Mouse (Mus musculus) stomach, embryonic 16.5 days (tissue): ENCODE measurements around the gene Ldb1. TPM values are rescaled to one million over a fixed set of nuclear protein-coding genes. Genes with fewer than 3 reads are reported as not detected.
A peak's percentile ranks its signal among the peaks of the same experiment; 100 is the strongest.

Experiments used
- ATAC-seq: fragments of 200-750 bp; cut with Nextera tagmentation; 2 replicates; pipeline ENCODE4 v1.8.0; 2017; ENCODE audit warnings: moderate number of reproducible peaks, moderate TSS enrichment; ENCODE audit not compliant: insufficient read depth, low FRiP score
- H3K27ac ChIP-seq: fragments of 300-500 bp; sonication (generic); 2 replicates; pipeline ENCODE4 v1.5.1; 2014; ENCODE audit warnings: low read length
- H3K27me3 ChIP-seq: fragments of 300-500 bp; sonication (generic); 2 replicates; pipeline ENCODE4 v1.6.1; 2014; ENCODE audit warnings: low read length, control low read depth, mixed read lengths; ENCODE audit not compliant: control insufficient read depth, insufficient read depth
- H3K36me3 ChIP-seq: fragments of 300-500 bp; sonication (generic); 2 replicates; pipeline ENCODE4 v1.6.1; 2014; ENCODE audit warnings: low read length; ENCODE audit not compliant: control insufficient read depth, insufficient read depth
- H3K4me1 ChIP-seq: fragments of 300-500 bp; sonication (generic); 2 replicates; pipeline ENCODE4 v1.6.1; 2014; ENCODE audit warnings: low read length, control low read depth, mixed read lengths; ENCODE audit not compliant: control insufficient read depth, insufficient read depth
- H3K4me2 ChIP-seq: fragments of 300-500 bp; sonication (generic); 2 replicates; pipeline ENCODE4 v1.6.1; 2014; ENCODE audit warnings: low read depth, low read length, mixed read lengths
- H3K4me3 ChIP-seq: fragments of 300-500 bp; sonication (generic); replicated peaks from 2 replicates; pipeline ENCODE4 v1.5.1; 2014; ENCODE audit warnings: mild to moderate bottlenecking, low read length
- H3K9ac ChIP-seq: fragments of 300-500 bp; sonication (generic); 2 replicates; pipeline ENCODE4 v1.6.1; 2014; ENCODE audit warnings: low read length
- H3K9me3 ChIP-seq: fragments of 300-500 bp; sonication (generic); replicated peaks from 2 replicates; pipeline ENCODE4 v1.6.1; 2016; ENCODE audit warnings: low read length, control low read depth; ENCODE audit not compliant: control insufficient read depth
- WGBS: fragments of 180-500 bp; shearing (Covaris S2); extraction: QIAGEN DNeasy Blood & Tissue Kit; methylation state at CpG from one replicate; pipeline ENCODE4 v1.1.7; 2014; 5-methylcytosine and 5-hydroxymethylcytosine counted together
- polyA plus RNA-seq: library from polyadenylated mRNA; unstranded; fragments of >200 nt; fragmentation: Nextera tagmentation; extraction: Ambion mirVana; gene quantifications from 2 replicates; pipeline ENCODE4 v1.2.1, GENCODE M21; 2015

Ldb1 gene
- polyA plus RNA-seq, 1 experiment from 2014 or later = 41.4 TPM

DNA sequence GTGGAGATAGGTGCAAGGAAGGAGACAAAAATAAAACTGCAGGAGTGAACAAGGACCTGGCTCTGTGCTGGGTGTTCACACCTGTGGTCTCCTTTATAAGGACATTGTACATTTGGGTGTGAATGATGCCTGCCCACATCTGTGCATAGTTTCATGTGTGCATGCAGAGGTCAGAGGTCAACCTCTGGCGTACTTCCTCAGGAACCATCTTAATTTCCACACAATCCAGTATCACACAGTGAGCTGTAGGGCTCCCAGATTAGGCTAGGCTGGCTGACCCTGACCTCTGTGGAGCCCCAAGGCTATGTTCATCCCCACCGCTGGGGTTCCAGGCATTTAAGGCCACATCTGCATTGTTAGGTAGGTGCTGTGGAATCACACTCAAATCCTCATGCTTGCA, 2.4 kb upstream of the Ldb1 start:
- no peak overlapping the region for H3K9ac ChIP-seq
- H3K4me3 ChIP-seq = no peak overlapping the region
- H3K27me3 ChIP-seq = no peaks in the 10 kb centered on the region
- peaks cover 30% of the 10 kb centered on the region for H3K4me1 ChIP-seq
- no peak for ATAC-seq
- H3K36me3 ChIP-seq = no peaks in the 10 kb centered on the region
- no peak overlapping the region; the same call in 1 of the 2 replicates for H3K27ac ChIP-seq
- H3K9me3 ChIP-seq = no peaks in the 10 kb centered on the region
- H3K4me2 ChIP-seq = no peak overlapping the region
- WGBS = 62% methylated on average over 2 of the region's 2 CpGs

DNA sequence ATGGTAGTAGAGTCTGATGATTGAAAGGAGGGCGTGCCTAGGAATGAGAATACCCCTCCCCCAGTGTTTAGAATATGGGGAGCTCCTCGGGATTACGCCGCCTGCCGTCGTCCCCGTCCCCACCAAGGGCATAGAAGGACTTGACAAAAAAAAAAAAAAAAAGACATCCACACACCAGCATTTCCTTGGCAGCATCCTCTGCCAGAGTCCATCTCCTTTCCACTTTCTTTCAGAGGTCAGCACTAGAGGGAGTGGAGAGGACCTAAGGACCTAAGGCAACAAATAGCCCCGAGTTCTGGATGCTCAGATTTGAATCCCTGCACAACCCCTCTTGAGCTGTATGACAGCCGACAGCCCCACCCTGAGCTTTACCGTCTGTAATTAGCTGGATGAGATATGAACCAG, 1.6 kb upstream of the Ldb1 start:
- Histone ChIP-seq H3K27ac (peak overlapping the region; percentile 99), H3K27me3 (no peaks in the 10 kb centered on the region), H3K4me3 (no peak overlapping the region), H3K9ac (no peak overlapping the region), H3K4me1 (peaks cover 38% of the 10 kb centered on the region), H3K9me3 (no peaks in the 10 kb centered on the region), H3K36me3 (no peaks in the 10 kb centered on the region), H3K4me2 (peak overlapping the region; percentile 94)
- 3% methylated on average over 10 of the region's 10 CpGs for WGBS
- no peak for ATAC-seq

DNA sequence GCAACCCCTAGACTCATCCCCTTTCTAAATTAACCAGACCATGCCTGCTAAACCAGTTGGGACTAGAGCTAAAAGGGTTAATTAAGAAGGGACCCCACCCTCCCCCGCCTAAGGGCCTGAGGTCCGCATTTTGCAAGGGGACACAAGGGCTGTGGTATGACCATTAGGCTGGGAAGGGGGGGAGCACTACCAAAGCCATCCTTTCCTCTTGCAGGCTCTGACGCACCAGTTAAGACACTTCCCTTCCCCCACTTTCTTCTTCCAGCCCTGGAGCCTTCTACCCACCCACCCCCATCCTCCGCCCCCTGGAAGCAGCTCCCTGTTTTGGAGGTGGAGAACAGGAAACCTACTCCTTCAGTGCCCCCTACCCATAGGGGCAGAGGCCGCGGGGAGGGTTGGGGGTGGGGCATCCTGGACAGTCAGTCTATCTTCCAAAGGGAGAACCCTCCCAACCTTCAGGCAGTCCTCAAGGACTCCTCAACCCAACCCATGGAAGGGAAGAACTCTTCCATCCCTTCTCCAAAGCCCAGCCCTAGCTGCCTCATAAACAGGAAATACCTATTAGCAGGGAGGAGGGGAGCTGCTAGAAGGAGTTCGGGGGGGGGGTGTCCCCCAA, 790 bp upstream of the Ldb1 start:
- Histone ChIP-seq H3K4me1 (peaks cover 46% of the 10 kb centered on the region), H3K27ac (peak overlapping the region; percentile 99), H3K9ac (peak overlapping the region; percentile 98), H3K4me2 (peak overlapping the region; percentile 94), H3K4me3 (peak overlapping the region; percentile 97), H3K36me3 (no peaks in the 10 kb centered on the region), H3K9me3 (no peaks in the 10 kb centered on the region), H3K27me3 (no peaks in the 10 kb centered on the region)
- ATAC-seq = peak; percentile 61
- under 1% methylated on average over 7 of the region's 7 CpGs for WGBS

DNA sequence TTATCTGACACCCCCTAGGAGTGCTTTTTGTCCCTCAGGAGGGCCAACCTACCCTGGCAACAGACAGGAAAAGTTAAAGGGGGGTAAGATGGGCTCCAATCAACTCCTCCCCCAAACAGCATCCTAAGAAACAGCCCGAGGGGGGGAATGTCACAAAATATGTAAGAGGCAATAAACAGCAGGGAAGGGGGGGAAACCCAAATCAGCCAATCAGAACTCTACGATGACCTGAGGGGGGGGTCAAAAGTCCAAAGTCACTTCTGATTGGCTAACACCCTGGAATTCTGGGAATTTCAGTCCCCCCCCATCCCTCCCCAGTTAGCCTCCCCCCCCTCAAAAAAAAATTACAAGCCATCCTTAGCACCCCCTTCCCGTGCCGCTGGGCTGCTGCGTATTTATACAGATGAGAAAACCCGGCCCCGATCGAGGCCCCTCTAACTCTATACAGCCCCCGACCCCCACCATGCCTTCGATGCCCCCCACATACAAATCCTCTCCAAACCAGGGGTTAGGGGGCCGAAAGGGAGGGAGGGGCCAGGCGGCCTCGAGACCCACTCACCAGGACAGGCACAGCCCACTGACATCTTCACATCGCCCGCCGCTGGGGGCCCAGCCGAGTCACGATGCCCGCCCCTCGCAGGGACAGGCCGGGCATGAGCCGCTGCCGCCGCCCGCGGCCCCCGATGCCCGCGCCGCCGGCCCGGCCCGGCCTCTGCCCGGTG, 582 bp downstream of the Ldb1 start, which contains the start of gene Pprc1:
Gene Pprc1, plus strand, starts transcription at position 616 of the 722 bp plus-strand sequence.
- no peak for ATAC-seq
- H3K9ac ChIP-seq = peak within 1 kb of the TSS; percentile 98
- peak within 1 kb of the TSS; percentile 94 for H3K4me2 ChIP-seq
- H3K36me3 ChIP-seq = no peaks in the 10 kb centered on the region
- H3K4me3 ChIP-seq = peak within 1 kb of the TSS; percentile 97
- no peaks in the 10 kb centered on the region for H3K27me3 ChIP-seq
- peaks cover 57% of the 10 kb centered on the region for H3K4me1 ChIP-seq
- H3K27ac ChIP-seq = peak within 1 kb of the TSS; percentile 99
- H3K9me3 ChIP-seq = no peaks in the 10 kb centered on the region
- WGBS = under 1% methylated on average over 34 of the region's 34 CpGs

DNA sequence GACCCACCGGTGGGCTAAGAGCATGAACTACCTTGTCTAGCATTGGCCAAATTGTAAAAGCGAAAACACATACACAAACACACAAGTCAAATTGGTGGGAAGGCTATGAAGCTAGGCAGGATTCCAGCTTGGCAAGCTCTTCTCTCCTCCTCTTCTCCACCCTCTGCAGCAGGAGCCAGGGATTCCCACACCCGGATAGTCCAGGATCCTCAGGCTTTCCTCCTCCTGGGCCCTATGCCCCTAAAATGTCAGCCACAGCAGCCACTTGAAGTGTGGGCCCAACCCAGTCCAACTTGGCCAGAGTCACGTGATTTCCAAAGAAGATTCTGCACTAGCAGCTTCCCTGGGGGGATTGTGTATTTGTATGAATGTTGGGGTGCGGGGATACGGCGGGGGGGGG, 1.6 kb downstream of the Ldb1 start:
- H3K9ac ChIP-seq = peak overlapping the region; percentile 98
- peaks cover 57% of the 10 kb centered on the region for H3K4me1 ChIP-seq
- H3K36me3 ChIP-seq = no peaks in the 10 kb centered on the region
- H3K27me3 ChIP-seq = no peaks in the 10 kb centered on the region
- WGBS = 53% methylated on average over 7 of the region's 7 CpGs
- H3K4me2 ChIP-seq = peak overlapping the region; percentile 94
- no peak for ATAC-seq
- H3K9me3 ChIP-seq = no peaks in the 10 kb centered on the region
- H3K27ac ChIP-seq = peak overlapping the region; percentile 99
- peak overlapping the region; percentile 97 for H3K4me3 ChIP-seq

DNA sequence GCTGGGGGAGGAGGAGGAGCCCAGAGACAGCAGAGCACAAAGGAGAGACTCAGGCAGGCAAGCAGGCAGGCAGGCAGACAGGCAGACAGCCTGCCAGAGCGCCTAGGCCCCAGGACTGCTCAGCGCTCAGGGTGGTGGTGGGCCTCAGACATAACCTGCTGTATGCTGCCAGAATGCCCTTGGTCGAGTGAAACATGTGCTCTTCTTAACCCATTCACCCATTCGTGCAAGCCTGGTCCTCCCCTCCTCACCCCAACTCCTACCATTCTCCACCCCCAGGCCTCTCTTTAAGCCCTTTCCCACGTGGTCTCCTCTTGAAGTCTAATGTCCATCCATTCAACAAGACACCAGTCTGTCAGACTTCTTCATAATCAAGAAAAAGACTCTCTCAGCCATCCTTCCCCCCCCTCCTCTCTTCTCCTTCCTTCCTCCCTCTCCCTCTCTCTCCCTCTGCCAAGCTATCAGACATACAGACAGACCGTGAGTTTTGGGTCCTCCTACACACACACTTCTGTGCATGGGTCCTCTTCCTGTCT, 2.5 kb downstream of the Ldb1 start:
- H3K4me1 ChIP-seq = peaks cover 64% of the 10 kb centered on the region
- ATAC-seq = no peak

DNA sequence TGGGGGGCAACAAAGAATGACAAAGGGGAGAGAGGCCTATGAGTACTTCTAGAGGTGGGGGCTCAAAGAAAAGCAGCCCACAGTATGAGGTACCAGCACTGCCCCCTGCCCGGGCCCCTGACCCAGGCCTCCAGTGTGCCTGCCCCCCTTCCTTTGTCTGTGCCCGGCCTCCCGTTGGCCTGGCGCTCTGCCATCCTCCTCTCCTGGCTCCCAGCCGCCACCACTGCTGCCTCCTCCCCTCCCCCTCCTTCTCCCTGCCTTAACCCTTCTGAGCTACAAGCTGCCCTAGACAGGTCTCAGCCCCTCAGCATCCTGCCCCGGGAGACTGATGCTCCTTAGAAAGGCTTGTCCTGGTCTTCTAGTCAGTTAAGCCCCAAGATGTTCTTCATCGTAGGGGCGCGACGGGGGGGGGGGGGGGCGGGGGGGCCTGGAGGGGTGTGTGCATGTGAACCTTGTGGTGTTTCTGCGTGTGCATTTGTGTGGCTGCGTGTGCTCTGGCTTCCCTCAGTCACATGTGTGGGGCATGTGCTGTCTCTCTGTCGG, 3.0 kb downstream of the Ldb1 start:
- H3K27ac ChIP-seq = peak overlapping the region; percentile 99
- no peaks in the 10 kb centered on the region for H3K27me3 ChIP-seq
- ATAC-seq = peak; percentile 5; the same call in 1 of the 2 replicates
- peak overlapping the region; percentile 94 for H3K4me2 ChIP-seq
- H3K36me3 ChIP-seq = no peaks in the 10 kb centered on the region
- peak overlapping the region; percentile 97 for H3K4me3 ChIP-seq
- H3K9ac ChIP-seq = peak overlapping the region; percentile 98
- peaks cover 69% of the 10 kb centered on the region for H3K4me1 ChIP-seq
- no peaks in the 10 kb centered on the region for H3K9me3 ChIP-seq
- under 1% methylated on average over 9 of the region's 14 CpGs for WGBS

More for the DNA sequence above, 2.5 kb downstream of the Ldb1 start:
- 8% methylated on average over 6 of the region's 6 CpGs for WGBS
- peak overlapping the region; percentile 97 for H3K4me3 ChIP-seq
- H3K36me3 ChIP-seq = no peaks in the 10 kb centered on the region
- peak overlapping the region; percentile 98 for H3K9ac ChIP-seq
- peak overlapping the region; percentile 94 for H3K4me2 ChIP-seq
- H3K9me3 ChIP-seq = no peaks in the 10 kb centered on the region
- H3K27ac ChIP-seq = peak overlapping the region; percentile 99
- no peaks in the 10 kb centered on the region for H3K27me3 ChIP-seq

DNA sequence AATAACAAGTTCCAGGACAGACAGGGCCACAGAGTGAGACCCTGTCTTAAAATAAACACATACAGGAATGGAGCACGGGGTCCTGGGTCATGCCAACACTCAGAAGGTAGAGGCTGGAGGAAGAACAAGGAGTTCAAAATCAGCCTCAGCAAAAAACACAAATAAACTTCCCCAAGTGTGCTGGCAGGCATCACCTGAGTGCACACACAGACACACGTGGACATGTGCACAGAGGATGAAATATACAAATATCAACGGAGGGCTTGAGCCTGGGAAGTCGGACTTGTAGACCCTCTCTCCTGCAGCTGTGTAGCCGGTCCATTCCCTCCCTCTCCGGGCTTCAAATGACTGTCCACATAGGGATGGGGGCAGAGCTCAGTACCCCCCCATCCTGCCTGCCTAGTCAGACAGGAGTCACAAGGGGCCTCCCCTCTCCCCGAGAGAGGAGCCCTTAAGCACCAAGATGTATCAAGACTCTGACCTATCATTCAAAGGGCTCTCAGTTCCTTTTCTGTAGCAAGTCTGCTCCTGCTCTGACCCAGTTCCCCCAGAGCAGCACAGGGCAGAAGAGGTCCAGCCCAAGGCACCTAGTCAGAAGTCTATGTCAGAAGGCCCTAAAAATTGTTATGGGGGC, 3.6 kb downstream of the Ldb1 start:
- peak overlapping the region; percentile 99 for H3K27ac ChIP-seq
- 16% methylated on average over 7 of the region's 7 CpGs for WGBS
- no peaks in the 10 kb centered on the region for H3K27me3 ChIP-seq
- H3K4me1 ChIP-seq = peaks cover 69% of the 10 kb centered on the region
- H3K36me3 ChIP-seq = no peaks in the 10 kb centered on the region
- peak overlapping the region; percentile 98 for H3K9ac ChIP-seq
- peak overlapping the region; percentile 97 for H3K4me3 ChIP-seq
- no peaks in the 10 kb centered on the region for H3K9me3 ChIP-seq
- ATAC-seq = no peak
- H3K4me2 ChIP-seq = peak overlapping the region; percentile 94
